Mouse (Mus musculus) bone marrow macrophage, adult 2 months (primary cell): ENCODE results near the gene Lzts3. TPM values are rescaled to one million over a fixed set of nuclear protein-coding genes. Genes with fewer than 3 reads are reported as not detected.
"Not testable (repeated sequence)": the region's sequence is repeated elsewhere in the genome, so short reads cannot be mapped to it uniquely, and the experiment has no call there.

ENCODE experiments used
- H3K27ac ChIP-seq: 2 replicates; pipeline ENCODE4 v1.5.1; 2012; ENCODE audit warnings: low read depth, low read length; ENCODE audit not compliant: insufficient read depth
- H3K4me1 ChIP-seq: 2 replicates; pipeline ENCODE4 v1.6.1; 2012; ENCODE audit warnings: low read length; ENCODE audit not compliant: control insufficient read depth, insufficient read depth
- H3K4me3 ChIP-seq: 2 replicates; pipeline ENCODE4 v1.5.1; 2012; ENCODE audit warnings: mild to moderate bottlenecking, low read length, moderate library complexity; ENCODE audit not compliant: insufficient read depth
- CTCF ChIP-seq: IDR thresholded peaks from 2 replicates; pipeline ENCODE4 v1.5.1; 2012; ENCODE audit warnings: low read depth, mild to moderate bottlenecking, low read length, moderate library complexity
- POLR2A ChIP-seq: IDR thresholded peaks from 2 replicates; pipeline ENCODE4 v1.6.1; 2012; ENCODE audit warnings: mild to moderate bottlenecking, low read depth, low read length, borderline replicate concordance
- polyA plus RNA-seq: library from polyadenylated mRNA; stranded (reverse); fragments of >200 nt; gene quantifications from 2 replicates; pipeline ENCODE4 v1.2.4, GENCODE M21; 2012; ENCODE audit not compliant: missing spikeins, insufficient read depth, insufficient read length

Gene Lzts3
- polyA plus RNA-seq, 1 experiment = 3.3 TPM

- no peak overlapping the region for H3K4me3 ChIP-seq
- H3K27ac ChIP-seq = no peak overlapping the region
- TF ChIP-seq CTCF (no peak), POLR2A (no peak)
- H3K4me1 ChIP-seq = peaks cover 5% of the 10 kb centered on the region
These were observed 15.9 kb upstream of the Lzts3 start for GRCm38 (mm10) chr2:130658530-130658929.

DNA sequence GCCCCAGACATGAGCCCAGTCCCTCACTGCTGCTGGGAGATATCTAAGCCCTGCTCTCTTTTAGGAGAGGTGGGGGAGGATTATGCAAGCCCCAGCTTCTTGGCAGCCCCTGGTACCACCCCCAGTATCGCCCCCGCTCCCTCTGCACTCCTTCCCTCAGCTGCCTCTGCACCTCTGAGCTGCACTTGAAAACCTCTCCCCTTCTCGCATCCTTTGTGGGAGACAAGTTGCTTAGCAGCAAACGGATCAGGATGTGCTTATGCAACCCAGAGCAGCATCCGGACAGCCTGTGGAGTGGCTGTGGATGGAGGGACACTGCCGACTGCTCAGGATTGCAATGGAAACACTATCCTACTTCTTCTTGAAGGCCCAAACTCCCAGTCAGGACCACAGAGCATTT lies 14.9 kb upstream of the Lzts3 start:
- no peaks in the 10 kb centered on the region for H3K4me1 ChIP-seq
- no peak for TF ChIP-seq CTCF
- no peak for TF ChIP-seq POLR2A
- H3K27ac ChIP-seq = no peak overlapping the region
- H3K4me3 ChIP-seq = no peak overlapping the region

DNA sequence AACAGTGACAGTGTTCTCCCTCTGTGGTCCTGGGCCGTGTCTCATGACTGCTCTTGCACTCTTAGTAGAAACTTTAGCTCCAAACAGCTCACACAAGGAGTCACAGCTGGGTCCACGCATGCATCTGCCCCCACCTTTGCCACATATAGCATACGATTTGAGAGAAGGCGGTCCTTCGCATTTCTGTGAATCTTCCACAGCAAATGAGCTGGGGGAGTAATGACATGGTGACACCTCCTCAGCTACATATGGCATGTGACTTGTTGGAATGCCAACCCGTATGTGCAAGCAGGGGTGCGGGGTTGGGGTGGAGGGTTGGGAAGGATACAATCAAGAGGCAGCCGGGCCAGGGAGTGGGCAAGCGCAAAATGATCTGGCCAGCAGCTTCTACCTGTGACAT lies 13.9 kb upstream of the Lzts3 start:
- no peak overlapping the region for H3K27ac ChIP-seq
- H3K4me3 ChIP-seq = no peak overlapping the region
- TF ChIP-seq POLR2A (no peak), CTCF (no peak)
- no peaks in the 10 kb centered on the region for H3K4me1 ChIP-seq

DNA sequence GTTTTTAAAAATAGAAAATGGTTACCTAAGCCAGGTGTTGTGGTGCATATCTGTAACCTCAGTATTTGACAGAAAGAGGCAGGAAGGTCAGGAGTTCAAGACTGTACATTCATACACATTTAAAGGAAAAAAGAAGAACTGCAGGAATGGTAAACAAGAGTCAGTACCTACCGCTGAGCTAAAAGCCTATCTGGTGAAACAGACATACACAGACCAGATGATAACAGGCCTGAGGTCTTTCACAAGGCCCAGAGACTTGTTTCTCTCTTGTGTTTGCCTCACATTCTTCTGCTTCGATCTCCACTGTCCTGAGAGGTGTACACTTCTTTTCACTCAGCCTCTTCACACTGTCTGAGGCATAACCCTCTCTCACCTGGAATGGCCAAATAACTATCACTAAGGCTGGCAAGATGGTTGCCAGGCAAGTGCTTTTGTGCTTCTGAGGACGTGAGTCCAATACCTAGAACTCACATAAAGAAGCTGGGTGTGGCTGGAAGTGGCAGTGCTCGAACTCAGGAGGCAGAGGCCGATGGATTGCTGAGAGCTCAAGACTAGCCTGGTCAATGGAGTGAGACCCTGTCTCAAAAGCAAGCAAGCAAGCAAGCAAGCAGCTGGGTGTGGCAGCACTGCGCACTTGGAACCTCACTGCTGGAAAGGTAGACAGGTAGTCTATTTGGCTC lies 13.2 kb upstream of the Lzts3 start:
- Histone ChIP-seq H3K4me1 (no peaks in the 10 kb centered on the region), H3K4me3 (no peak overlapping the region), H3K27ac (no peak overlapping the region)
- TF ChIP-seq CTCF (no peak), POLR2A (no peak)

- TF ChIP-seq CTCF (no peak), POLR2A (no peak)
- H3K4me3 ChIP-seq = no peak overlapping the region
- H3K27ac ChIP-seq = no peak overlapping the region
- H3K4me1 ChIP-seq = no peaks in the 10 kb centered on the region
These were observed 11.2 kb upstream of the Lzts3 start for GRCm38 (mm10) chr2:130653760-130654159.

DNA sequence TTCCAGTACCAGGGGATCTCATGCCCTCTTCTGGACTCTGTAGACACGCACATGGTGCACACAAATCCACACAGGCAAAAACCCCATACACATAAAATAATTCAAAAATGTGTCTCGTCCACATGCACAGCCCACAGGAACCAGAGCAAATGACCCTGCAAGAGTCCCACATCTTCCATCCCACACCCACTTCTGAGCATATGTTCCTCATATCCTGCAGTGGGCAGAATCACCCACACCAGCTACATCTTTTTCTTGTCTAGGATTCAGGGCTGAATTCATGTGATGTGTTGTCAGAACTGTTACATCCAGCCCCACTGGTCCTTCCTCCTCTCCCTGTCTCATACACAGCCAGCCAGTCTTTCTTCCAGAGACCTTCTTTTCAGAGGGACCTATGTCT lies 10.7 kb upstream of the Lzts3 start:
- TF ChIP-seq CTCF = no peak
- no peak for TF ChIP-seq POLR2A
- H3K27ac ChIP-seq = no peak overlapping the region
- H3K4me3 ChIP-seq = no peak overlapping the region
- no peaks in the 10 kb centered on the region for H3K4me1 ChIP-seq

- not testable (repeated sequence) for H3K4me1 ChIP-seq, H3K27ac ChIP-seq
These were observed 6.4 kb upstream of the Lzts3 start for GRCm38 (mm10) chr2:130649028-130649427.

DNA sequence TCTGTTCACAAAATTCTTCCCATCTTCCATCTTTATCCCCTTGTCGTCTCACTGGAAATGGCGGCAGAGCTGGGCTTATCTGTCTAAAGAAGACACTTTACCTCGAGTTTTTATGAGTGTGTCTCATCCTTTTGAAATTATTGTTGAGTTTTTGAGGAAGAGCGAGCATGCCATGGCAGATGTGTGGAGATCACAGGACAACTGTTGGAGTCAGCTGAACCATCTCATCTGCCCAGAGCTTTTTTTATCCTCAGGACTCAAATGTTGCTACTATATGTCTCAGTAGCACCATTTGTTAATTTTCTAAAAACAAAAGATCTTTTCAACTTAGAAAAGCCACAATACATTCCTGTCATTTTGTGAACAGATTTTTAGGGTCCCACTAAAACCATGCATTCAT lies 2.6 kb upstream of the Lzts3 start:
- Histone ChIP-seq H3K27ac (no peak overlapping the region), H3K4me1 (peaks cover 6% of the 10 kb centered on the region), H3K4me3 (no peak overlapping the region)
- TF ChIP-seq CTCF = no peak
- TF ChIP-seq POLR2A = no peak

More at GRCm38 (mm10) chr2:130649028-130649427, 6.4 kb upstream of the Lzts3 start:
- H3K4me3 ChIP-seq = not testable (repeated sequence)

DNA sequence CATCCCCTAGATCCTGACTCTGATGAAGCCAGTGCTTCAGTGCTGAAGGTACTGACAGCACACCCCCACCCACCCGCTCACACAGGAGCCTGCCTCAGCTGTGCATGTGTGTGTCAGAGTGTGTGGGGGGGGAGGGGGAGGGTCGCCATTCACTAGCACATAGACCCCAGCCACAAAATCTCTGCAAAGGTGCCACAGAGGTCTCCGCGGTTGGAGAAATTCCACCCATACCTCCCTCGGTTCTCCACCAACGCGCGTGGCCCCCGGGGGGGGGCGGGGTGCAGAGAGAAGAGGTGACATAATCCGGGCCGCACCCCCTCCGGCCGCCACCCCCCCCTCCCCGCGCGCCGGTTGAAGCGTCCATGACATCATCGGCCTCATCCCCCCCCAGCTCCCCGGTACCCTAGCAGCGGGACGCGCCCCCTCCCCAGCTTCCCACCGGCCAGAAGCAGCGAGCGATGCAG lies 374 bp downstream of the Lzts3 start:
- peaks cover 6% of the 10 kb centered on the region for H3K4me1 ChIP-seq
- peak overlapping the region; percentile 78 for H3K4me3 ChIP-seq
- no peak for TF ChIP-seq CTCF
- no peak for TF ChIP-seq POLR2A
- H3K27ac ChIP-seq = no peak overlapping the region

DNA sequence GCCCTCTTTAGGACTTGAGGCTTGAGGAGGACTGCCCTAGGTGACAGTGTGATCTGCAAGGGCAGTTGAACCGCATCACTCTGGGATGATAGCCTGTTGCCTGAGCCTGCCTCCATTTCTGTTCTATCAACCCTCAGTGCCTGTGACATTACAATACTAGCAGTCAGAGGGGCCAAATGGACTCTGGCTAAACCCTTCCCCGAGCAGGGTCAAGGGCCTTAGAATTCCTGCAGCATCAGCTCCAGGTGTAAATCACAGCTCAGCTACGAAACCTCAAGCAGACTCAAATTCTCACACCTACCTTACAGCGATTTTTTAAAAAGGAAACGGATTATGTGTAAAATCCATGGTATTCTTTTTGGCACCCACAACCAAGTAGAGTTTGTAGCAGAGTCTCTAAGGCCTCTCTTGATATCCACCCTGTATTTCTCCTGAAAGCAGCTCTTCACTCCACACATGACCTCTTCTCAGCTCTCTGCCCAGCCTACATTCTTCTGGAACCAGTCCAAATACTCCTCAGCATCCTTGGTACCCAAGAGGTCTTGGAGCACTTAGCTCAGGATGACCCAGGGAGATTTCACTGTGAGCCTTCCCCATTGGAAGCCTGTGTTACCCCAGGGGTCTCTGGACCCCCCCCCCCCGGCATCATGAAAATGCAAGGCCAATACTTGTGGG lies 1.1 kb downstream of the Lzts3 start:
- H3K27ac ChIP-seq = no peak overlapping the region
- peaks cover 6% of the 10 kb centered on the region for H3K4me1 ChIP-seq
- TF ChIP-seq CTCF = no peak
- TF ChIP-seq POLR2A = no peak
- H3K4me3 ChIP-seq = no peak overlapping the region

- Histone ChIP-seq H3K27ac (no peak overlapping the region), H3K4me3 (no peak overlapping the region), H3K4me1 (peaks cover 6% of the 10 kb centered on the region)
- TF ChIP-seq CTCF (no peak), POLR2A (no peak)
These were observed 3.3 kb downstream of the Lzts3 start for GRCm38 (mm10) chr2:130639276-130639675.
